Mouse (Mus musculus) liver, postnatal 0 days (tissue): Measurements from ENCODE around the gene Slc35f4. TPM values are rescaled to one million over a fixed set of nuclear protein-coding genes. Genes with fewer than 3 reads are reported as not detected.
"Not testable (repeated sequence)": the region's sequence is repeated elsewhere in the genome, so short reads cannot be mapped to it uniquely, and the experiment has no call there.

Experiments
- ATAC-seq: fragments of 200-750 bp; cut with Nextera tagmentation; 2 replicates; pipeline ENCODE4 v1.8.0; 2017; ENCODE audit warnings: mild to moderate bottlenecking, moderate library complexity
- DNase-seq: peaks from one replicate; pipeline ENCODE4 v3.0.0-alpha.2; 2016
- H3K27ac ChIP-seq: fragments of 300-500 bp; sonication (generic); 2 replicates; pipeline ENCODE4 v1.5.1; 2014; ENCODE audit warnings: antibody characterized with exemption, moderate library complexity, mild to moderate bottlenecking, low read depth
- H3K27me3 ChIP-seq: fragments of 300-500 bp; sonication (generic); 2 replicates; pipeline ENCODE4 v1.6.1; 2014; ENCODE audit warnings: low read length, control low read depth, mixed read lengths; ENCODE audit not compliant: insufficient read depth
- H3K36me3 ChIP-seq: fragments of 300-500 bp; sonication (generic); replicated peaks from 2 replicates; pipeline ENCODE4 v1.6.1; 2014; ENCODE audit warnings: mild to moderate bottlenecking, control low read depth, low read length, moderate library complexity, mixed read lengths; ENCODE audit not compliant: insufficient read depth
- H3K4me1 ChIP-seq: fragments of 300-500 bp; sonication (generic); 2 replicates; pipeline ENCODE4 v1.6.1; 2014; ENCODE audit warnings: antibody characterized with exemption, mild to moderate bottlenecking, control low read depth; ENCODE audit not compliant: insufficient read depth
- H3K4me2 ChIP-seq: fragments of 300-500 bp; sonication (generic); 2 replicates; pipeline ENCODE4 v1.6.1; 2014; ENCODE audit warnings: low read depth, mild to moderate bottlenecking, low read length, moderate library complexity, mixed read lengths
- H3K4me3 ChIP-seq: fragments of 300-500 bp; sonication (generic); 2 replicates; pipeline ENCODE4 v1.5.1; 2014; ENCODE audit warnings: low read depth, low read length
- H3K9ac ChIP-seq: fragments of 300-500 bp; sonication (generic); replicated peaks from 2 replicates; pipeline ENCODE4 v1.6.1; 2014; ENCODE audit warnings: mild to moderate bottlenecking, moderate library complexity
- H3K9me3 ChIP-seq: fragments of 300-500 bp; sonication (generic); 2 replicates; pipeline ENCODE4 v1.6.1; 2016; ENCODE audit warnings: mild to moderate bottlenecking, control low read depth, low read length, mixed read lengths
- CTCF ChIP-seq: sonication (generic); IDR thresholded peaks from 2 replicates; pipeline ENCODE4 v1.5.1; 2016; ENCODE audit warnings: antibody characterized with exemption, low read depth
- EP300 ChIP-seq: IDR thresholded peaks from 2 replicates; pipeline ENCODE4 v1.6.1; 2016; ENCODE audit warnings: antibody characterized with exemption, low read depth, mild to moderate bottlenecking
- WGBS: fragments of 180-500 bp; shearing (Covaris S2); extraction: QIAGEN DNeasy Blood & Tissue Kit; methylation state at CpG from one replicate; pipeline ENCODE4 v1.1.7; 2014; ENCODE audit not compliant: insufficient replicate concordance; 5-methylcytosine and 5-hydroxymethylcytosine counted together
- polyA plus RNA-seq: library from polyadenylated mRNA; unstranded; fragments of >200 nt; fragmentation: Nextera tagmentation; extraction: Ambion mirVana; gene quantifications from 2 replicates; pipeline ENCODE4 v1.2.1, GENCODE M21; 2015

The Slc35f4 gene
- polyA plus RNA-seq, 1 experiment from 2014 or later: not detected

GRCm38 (mm10) chr14:49290029-49290745 lies 235.7 kb downstream of the Slc35f4 start:
- no peaks in the 10 kb centered on the region for H3K27me3 ChIP-seq
- no peak overlapping the region for H3K9ac ChIP-seq
- no peaks in the 10 kb centered on the region for H3K9me3 ChIP-seq
- no peak overlapping the region for H3K27ac ChIP-seq
- ATAC-seq (no peak), DNase-seq (no peak)
- H3K4me1 ChIP-seq: no peaks in the 10 kb centered on the region
- TF ChIP-seq CTCF (no peak), EP300 (no peak)
- H3K36me3 ChIP-seq: no peaks in the 10 kb centered on the region
- H3K4me3 ChIP-seq: no peak overlapping the region
- no peak overlapping the region for H3K4me2 ChIP-seq
- 75% methylated on average over 3 of the region's 3 CpGs for WGBS

- no peaks in the 10 kb centered on the region for H3K4me1 ChIP-seq
- ATAC-seq (no peak), DNase-seq (no peak)
These were observed 241.8 kb downstream of the Slc35f4 start for GRCm38 (mm10) chr14:49283784-49284655.

GRCm38 (mm10) chr14:49278880-49279279 lies 247.0 kb downstream of the Slc35f4 start:
- Histone ChIP-seq H3K9me3 (no peaks in the 10 kb centered on the region), H3K4me3 (no peak overlapping the region), H3K27me3 (no peaks in the 10 kb centered on the region), H3K9ac (no peak overlapping the region), H3K27ac (no peak overlapping the region), H3K36me3 (no peaks in the 10 kb centered on the region), H3K4me2 (no peak overlapping the region), H3K4me1 (no peaks in the 10 kb centered on the region)
- DNase-seq (no peak), ATAC-seq (no peak)
- WGBS: 62% methylated on average over 6 of the region's 6 CpGs
- no peak for TF ChIP-seq EP300

More at GRCm38 (mm10) chr14:49283784-49284655, 241.8 kb downstream of the Slc35f4 start:
- TF ChIP-seq EP300 (no peak), CTCF (no peak)
- Histone ChIP-seq H3K36me3 (no peaks in the 10 kb centered on the region), H3K27me3 (no peaks in the 10 kb centered on the region), H3K4me2 (no peak overlapping the region), H3K27ac (no peak overlapping the region), H3K9me3 (no peaks in the 10 kb centered on the region), H3K4me3 (no peak overlapping the region), H3K9ac (no peak overlapping the region)
- WGBS: 69% methylated on average over 7 of the region's 7 CpGs

GRCm38 (mm10) chr14:49278479-49278878 lies 247.4 kb downstream of the Slc35f4 start:
- H3K27ac ChIP-seq, H3K36me3 ChIP-seq, H3K4me1 ChIP-seq, H3K27me3 ChIP-seq, H3K4me2 ChIP-seq, H3K9me3 ChIP-seq, H3K4me3 ChIP-seq, ATAC-seq, H3K9ac ChIP-seq, DNase-seq: not testable (repeated sequence)
- WGBS: 69% methylated on average over 9 of the region's 9 CpGs

- H3K9ac ChIP-seq: no peak overlapping the region
- TF ChIP-seq EP300: no peak
- TF ChIP-seq CTCF: no peak
- H3K27ac ChIP-seq: no peak overlapping the region
- H3K4me1 ChIP-seq: no peaks in the 10 kb centered on the region
- no peaks in the 10 kb centered on the region for H3K9me3 ChIP-seq
- H3K4me3 ChIP-seq: no peak overlapping the region
- ATAC-seq: no peak
- no peak overlapping the region for H3K4me2 ChIP-seq
- H3K36me3 ChIP-seq: no peaks in the 10 kb centered on the region
- H3K27me3 ChIP-seq: no peaks in the 10 kb centered on the region
- 56% methylated on average over 3 of the region's 3 CpGs for WGBS
- no peak for DNase-seq
These were observed 248.2 kb downstream of the Slc35f4 start for GRCm38 (mm10) chr14:49277642-49278041.

GRCm38 (mm10) chr14:49275376-49275775 lies 250.5 kb downstream of the Slc35f4 start:
- H3K27me3 ChIP-seq: no peaks in the 10 kb centered on the region
- 31% methylated on average over 2 of the region's 2 CpGs for WGBS
- no peaks in the 10 kb centered on the region for H3K36me3 ChIP-seq
- H3K9me3 ChIP-seq: no peaks in the 10 kb centered on the region
- no peak for ATAC-seq
- H3K4me3 ChIP-seq: no peak overlapping the region
- H3K9ac ChIP-seq: no peak overlapping the region
- no peak overlapping the region for H3K27ac ChIP-seq
- no peak for DNase-seq
- TF ChIP-seq EP300 (no peak), CTCF (no peak)
- no peak overlapping the region for H3K4me2 ChIP-seq
- no peaks in the 10 kb centered on the region for H3K4me1 ChIP-seq
